In genomic region chr4:131120680-131121079, GRCm38 (mm10) we compare ENCODE assay signal across 20 mouse cellular contexts.
A peak's percentile ranks its signal among the peaks of the same experiment; 100 is the strongest.
DNase-seq lines count a peak whose midpoint lies in the region; ATAC-seq and TF ChIP-seq lines count a peak whose summit lies in the region.
"Had no signal": no experiment of that assay in that cellular context is flagged by ENCODE, and none has a peak within 500 bp of the region (broad histone marks: within the 10 kb centered on the region; RNA-seq: fewer than 3 reads in every experiment).

No protein-coding gene starts in this region.

- H3K4me3 ChIP-seq in hindbrain, embryonic 15.5 days = no peak overlapping the region
- no peak overlapping the region for H3K4me3 ChIP-seq in hindbrain, embryonic 10.5 days
- no peak overlapping the region for H3K4me3 ChIP-seq in cerebellum, adult 2 months (replicated peaks; ENCODE audit: insufficient read depth, low read depth, low read length)
- H3K4me3 ChIP-seq: forebrain, embryonic 12.5 days; intestine, embryonic 15.5 days; neural tube, embryonic 12.5 days had no signal

- no peaks in the 10 kb centered on the region for H3K27me3 ChIP-seq in hindbrain, embryonic 15.5 days
- H3K27me3 ChIP-seq in hindbrain, embryonic 10.5 days (ENCODE audit: insufficient read depth, poor library complexity, severe bottlenecking) = no peaks in the 10 kb centered on the region
- no peaks in the 10 kb centered on the region for H3K27me3 ChIP-seq in cerebellum, adult 2 months (ENCODE audit: control insufficient read depth, insufficient read depth, low read length)
- H3K27me3 ChIP-seq: forebrain, embryonic 12.5 days; intestine, embryonic 15.5 days; neural tube, embryonic 12.5 days; Patski had no signal

- ATAC-seq in hindbrain, embryonic 15.5 days (ENCODE audit: low FRiP score, low read depth) = peak; percentile 19; the same call in 1 of the 2 replicates
- ATAC-seq: activated CD4-positive, CD25-positive, alpha-beta regulatory T cell, adult 4 months; CD4-positive, CD25-positive, alpha-beta regulatory T cell, adult 4 months; intestine, embryonic 15.5 days; lung, postnatal 0 days; Patski had no signal

- 0 out of 2 replicates have a peak, but pooled peaks have one; percentile 8 for TF ChIP-seq CTCF in cerebellum, adult 2 months (IDR thresholded peaks at IDR 0.05; ENCODE audit: borderline replicate concordance, insufficient read depth, low read depth, low read length)

- WGBS in hindbrain, embryonic 15.5 days = 75% methylated on average over 5 of the region's 5 CpGs
- 89% methylated on average over 5 of the region's 5 CpGs for WGBS in hindbrain, embryonic 10.5 days
- 10% methylated on average over 5 of the region's 5 CpGs for WGBS in cerebellum, adult 2 months

- DNase-seq in hindbrain, embryonic 10.5 days (ENCODE audit: low spot score) = no peak
- peak; percentile 9 for DNase-seq in kidney, adult 9 months
- no peak for DNase-seq in kidney, postnatal 4 days
- DNase-seq in cerebellum, adult 2 months = peak; percentile 95 to 97
- peak; percentile 90 to 92 for DNase-seq in cerebellum, postnatal 36 days
- DNase-seq in gastrocnemius, postnatal 25 days = no peak
- DNase-seq: adrenal gland, postnatal 10 days; gastrocnemius, postnatal 14 days; liver; right cerebral cortex, adult 18-20 months; thymus, postnatal 14 days had no signal

- no peak overlapping the region for H3K4me2 ChIP-seq in hindbrain, embryonic 15.5 days
- H3K4me2 ChIP-seq: forebrain, embryonic 12.5 days; intestine, embryonic 15.5 days; midbrain, embryonic 11.5 days; neural tube, embryonic 12.5 days had no signal

- no peak overlapping the region for H3K9ac ChIP-seq in hindbrain, embryonic 15.5 days
- H3K9ac ChIP-seq: forebrain, embryonic 12.5 days; intestine, embryonic 15.5 days; neural tube, embryonic 12.5 days had no signal

- no peak overlapping the region for H3K27ac ChIP-seq in hindbrain, embryonic 15.5 days (replicated peaks)
- H3K27ac ChIP-seq in hindbrain, embryonic 10.5 days = no peak overlapping the region; the same call in 1 of the 2 replicates
- peak overlapping the region; percentile 89 for H3K27ac ChIP-seq in cerebellum, adult 2 months (ENCODE audit: insufficient read depth, low read length)
- H3K27ac ChIP-seq: forebrain, embryonic 12.5 days; intestine, embryonic 15.5 days; neural tube, embryonic 12.5 days had no signal

- TF ChIP-seq POLR2A in cerebellum, adult 2 months (IDR thresholded peaks at IDR 0.05; ENCODE audit: borderline replicate concordance, insufficient read depth, low read length) = no peak

- H3K36me3 ChIP-seq in hindbrain, embryonic 15.5 days = no peaks in the 10 kb centered on the region
- H3K36me3 ChIP-seq in hindbrain, embryonic 10.5 days = no peaks in the 10 kb centered on the region
- H3K36me3 ChIP-seq: forebrain, embryonic 12.5 days; intestine, embryonic 15.5 days; neural tube, embryonic 12.5 days had no signal

- no peaks in the 10 kb centered on the region for H3K4me1 ChIP-seq in hindbrain, embryonic 15.5 days (replicated peaks)
- H3K4me1 ChIP-seq in hindbrain, embryonic 10.5 days (replicated peaks) = peaks cover 20% of the 10 kb centered on the region
- peaks cover 42% of the 10 kb centered on the region for H3K4me1 ChIP-seq in cerebellum, adult 2 months (ENCODE audit: control insufficient read depth, insufficient read depth, low read length)
- H3K4me1 ChIP-seq: intestine, embryonic 15.5 days; neural tube, embryonic 12.5 days had no signal

- no peaks in the 10 kb centered on the region for H3K9me3 ChIP-seq in hindbrain, embryonic 15.5 days
- no peaks in the 10 kb centered on the region for H3K9me3 ChIP-seq in hindbrain, embryonic 10.5 days
- H3K9me3 ChIP-seq: forebrain, embryonic 12.5 days; intestine, embryonic 15.5 days; neural tube, embryonic 12.5 days had no signal

Comparison
In these comparisons a context has a peak if more than half of its experiments do, and no peak if none do; other contexts are left out.
1. DNase-seq: peak in kidney, adult 9 months (single experiment), cerebellum, adult 2 months (2 of 2) and cerebellum, postnatal 36 days (2 of 2); none in hindbrain, embryonic 10.5 days (single experiment), kidney, postnatal 4 days (0 of 2) and gastrocnemius, postnatal 25 days (single experiment).